Mouse (Mus musculus): Measurements from ENCODE around the gene Mrtfb. TPM values are rescaled to one million over a fixed set of nuclear protein-coding genes. Genes with fewer than 3 reads are reported as not detected.
A peak's percentile ranks its signal among the peaks of the same experiment; 100 is the strongest.

The Mrtfb gene
- polyA plus RNA-seq, 1 experiment from 2014 or later: 21.8 TPM

DNA sequence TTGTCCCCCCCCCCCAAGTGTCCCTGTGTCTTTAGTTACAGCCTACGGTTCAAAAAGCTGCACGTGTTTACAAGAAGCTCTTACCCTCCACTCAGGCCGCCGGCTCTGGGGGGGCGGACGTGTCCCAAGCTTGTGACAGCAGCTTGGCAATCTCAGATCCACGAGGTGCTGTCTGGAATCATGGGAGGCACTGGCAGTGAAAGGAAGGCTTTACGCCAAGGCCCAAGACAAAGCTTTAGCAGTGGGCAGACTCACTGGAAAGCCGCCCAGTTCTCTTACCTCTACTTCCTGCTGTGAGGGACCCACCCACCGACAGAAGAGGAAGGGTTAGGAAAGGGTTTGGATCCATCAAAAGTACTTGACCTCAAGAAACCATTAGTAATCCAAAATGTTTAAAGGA is 160.2 kb downstream of the Mrtfb start:
- ATAC-seq (peak; percentile 40), DNase-seq (ENCODE audit: low spot score) (peak; percentile 37)
- Histone ChIP-seq H3K9me3 (ENCODE audit: low read length) (no peaks in the 10 kb centered on the region), H3K4me2 (replicated peaks; ENCODE audit: low read depth, low read length) (no peak overlapping the region), H3K4me1 (ENCODE audit: insufficient read depth, low read depth, low read length) (no peaks in the 10 kb centered on the region), H3K4me3 (ENCODE audit: low read depth, low read length) (no peak overlapping the region), H3K9ac (replicated peaks; ENCODE audit: low read depth) (no peak overlapping the region), H3K27me3 (replicated peaks; ENCODE audit: insufficient read depth, low read length) (no peaks in the 10 kb centered on the region), H3K27ac (ENCODE audit: low read length) (no peak overlapping the region), H3K36me3 (ENCODE audit: insufficient read depth, low read length) (peaks cover 16% of the 10 kb centered on the region; the same call in 1 of the 2 replicates)
- TF ChIP-seq CTCF (IDR thresholded peaks at IDR 0.05) (no peak), EP300 (IDR thresholded peaks at IDR 0.05) (no peak)
- 26% methylated on average over 10 of the region's 10 CpGs for WGBS

DNA sequence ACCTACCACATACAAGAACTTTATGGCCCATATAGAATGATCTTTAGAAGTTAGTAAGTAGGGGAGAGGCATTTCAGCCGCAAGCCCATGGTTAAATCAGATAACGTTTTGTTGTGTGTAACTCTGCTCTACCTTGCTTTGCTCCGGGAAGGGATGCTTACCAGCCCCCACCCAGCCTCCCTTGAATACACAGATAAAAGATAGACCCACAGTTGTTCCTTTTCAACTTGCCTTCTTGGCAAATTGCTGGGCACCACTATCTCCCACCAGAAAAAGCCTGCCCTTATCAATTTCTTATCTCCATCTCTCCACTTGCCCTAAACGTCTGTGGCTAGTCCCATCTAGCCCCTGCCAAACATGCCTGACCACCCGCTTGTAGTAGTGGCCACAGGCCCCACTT is 161.6 kb downstream of the Mrtfb start:
- Histone ChIP-seq H3K9me3 (ENCODE audit: low read length) (no peaks in the 10 kb centered on the region), H3K9ac (replicated peaks; ENCODE audit: low read depth) (no peak overlapping the region), H3K36me3 (ENCODE audit: insufficient read depth, low read length) (peaks cover 3% of the 10 kb centered on the region; the same call in 1 of the 2 replicates), H3K4me1 (ENCODE audit: insufficient read depth, low read depth, low read length) (no peaks in the 10 kb centered on the region), H3K27me3 (replicated peaks; ENCODE audit: insufficient read depth, low read length) (no peaks in the 10 kb centered on the region), H3K27ac (ENCODE audit: low read length) (no peak overlapping the region), H3K4me2 (replicated peaks; ENCODE audit: low read depth, low read length) (no peak overlapping the region), H3K4me3 (ENCODE audit: low read depth, low read length) (no peak overlapping the region)
- no peak for ATAC-seq
- no peak for DNase-seq (ENCODE audit: low spot score)
- no peak for TF ChIP-seq EP300 (IDR thresholded peaks at IDR 0.05)
- TF ChIP-seq CTCF (IDR thresholded peaks at IDR 0.05): no peak
- 59% methylated on average over 5 of the region's 5 CpGs for WGBS

DNA sequence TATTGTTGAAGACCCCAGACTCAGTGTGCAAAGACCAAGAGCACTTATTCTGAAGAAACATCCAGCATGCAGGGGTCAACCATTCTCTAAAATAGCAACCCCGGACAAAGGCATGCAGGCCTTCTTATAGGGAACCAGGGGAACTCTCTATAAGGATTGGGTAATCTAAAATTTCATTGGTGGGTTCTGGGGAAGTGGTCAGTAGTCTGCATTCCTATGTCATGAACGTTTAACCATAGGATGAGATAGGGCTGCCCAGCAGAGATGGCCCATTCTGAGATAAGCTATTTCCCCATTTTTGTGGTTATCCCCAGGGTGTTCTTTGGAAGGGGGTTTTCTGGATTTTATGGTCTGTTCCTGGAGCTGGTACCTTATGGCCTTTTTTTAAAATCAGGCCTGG is 163.5 kb downstream of the Mrtfb start:
- no peak overlapping the region for H3K9ac ChIP-seq (replicated peaks; ENCODE audit: low read depth)
- 53% methylated on average over 2 of the region's 2 CpGs for WGBS
- H3K27me3 ChIP-seq (replicated peaks; ENCODE audit: insufficient read depth, low read length): no peaks in the 10 kb centered on the region
- H3K4me1 ChIP-seq (ENCODE audit: insufficient read depth, low read depth, low read length): no peaks in the 10 kb centered on the region
- ATAC-seq: no peak
- H3K9me3 ChIP-seq (ENCODE audit: low read length): no peaks in the 10 kb centered on the region
- no peak overlapping the region for H3K27ac ChIP-seq (ENCODE audit: low read length)
- H3K4me2 ChIP-seq (replicated peaks; ENCODE audit: low read depth, low read length): no peak overlapping the region
- H3K36me3 ChIP-seq (ENCODE audit: insufficient read depth, low read length): no peaks in the 10 kb centered on the region; the same call in 1 of the 2 replicates
- no peak overlapping the region for H3K4me3 ChIP-seq (ENCODE audit: low read depth, low read length)
- TF ChIP-seq EP300 (IDR thresholded peaks at IDR 0.05): no peak
- TF ChIP-seq CTCF (IDR thresholded peaks at IDR 0.05): no peak
- DNase-seq (ENCODE audit: low spot score): no peak

DNA sequence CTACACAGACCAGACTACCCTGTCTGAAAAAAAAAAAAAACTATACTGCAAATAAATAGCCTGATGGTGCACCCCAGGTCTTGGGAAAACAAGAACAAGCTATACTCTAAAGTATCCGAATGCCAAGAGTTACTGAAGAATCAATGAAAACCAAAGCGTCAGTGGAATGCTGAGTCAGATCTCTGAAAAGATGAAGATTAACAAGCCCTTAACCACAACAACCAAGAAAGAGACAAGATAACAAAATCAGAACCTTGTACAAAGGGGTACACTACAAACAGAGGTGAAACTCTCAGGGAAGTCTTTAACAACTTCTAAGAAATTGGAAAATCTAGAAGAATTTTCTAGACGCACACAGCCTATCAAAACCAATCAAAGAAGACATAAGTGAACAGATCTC is 166.2 kb downstream of the Mrtfb start:
- no peak for ATAC-seq

DNA sequence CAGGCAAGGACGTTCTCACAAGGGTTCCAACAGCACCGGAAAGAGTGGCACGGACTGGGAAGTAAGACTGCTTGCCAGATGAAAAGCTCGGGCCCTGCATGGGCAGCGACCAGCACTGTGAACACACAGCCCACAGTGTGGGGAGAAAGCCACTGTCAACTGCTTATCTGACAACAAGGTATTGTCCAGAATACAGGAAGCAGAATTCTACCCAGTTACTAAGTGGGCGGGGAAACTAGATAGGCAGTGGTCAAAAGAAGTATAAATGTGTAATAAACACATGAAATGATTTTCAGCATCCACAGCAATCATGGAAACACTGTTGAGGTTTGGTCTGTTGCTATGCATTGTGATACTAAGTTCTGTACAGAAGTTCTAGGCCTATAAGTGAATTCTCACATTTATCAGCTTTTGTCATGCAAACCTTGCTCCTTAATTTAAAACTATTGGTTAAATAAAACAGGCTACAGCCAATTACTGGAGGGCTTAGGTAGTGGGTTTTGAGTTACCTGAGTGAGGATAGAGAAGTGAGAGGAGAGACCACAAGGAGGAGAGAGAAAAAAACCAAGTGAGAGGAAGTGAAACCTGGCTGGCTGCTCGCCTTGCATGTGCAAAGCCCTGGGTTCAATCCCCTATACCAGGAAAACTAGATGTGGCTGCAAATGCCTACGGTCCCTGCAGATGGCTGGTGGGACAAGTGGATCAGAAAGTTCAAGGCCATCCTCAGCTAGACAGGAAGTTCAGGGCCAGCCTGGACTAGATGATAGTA is 167.5 kb downstream of the Mrtfb start:
- H3K36me3 ChIP-seq (ENCODE audit: insufficient read depth, low read length): no peaks in the 10 kb centered on the region
- H3K4me2 ChIP-seq (replicated peaks; ENCODE audit: low read depth, low read length): no peak overlapping the region
- H3K27me3 ChIP-seq (replicated peaks; ENCODE audit: insufficient read depth, low read length): no peaks in the 10 kb centered on the region
- H3K9me3 ChIP-seq (ENCODE audit: low read length): no peaks in the 10 kb centered on the region
- ATAC-seq (no peak), DNase-seq (ENCODE audit: low spot score) (no peak)
- no peak overlapping the region for H3K27ac ChIP-seq (ENCODE audit: low read length)
- TF ChIP-seq CTCF (IDR thresholded peaks at IDR 0.05) (no peak), EP300 (IDR thresholded peaks at IDR 0.05) (no peak)
- WGBS: 81% methylated on average over 8 of the region's 8 CpGs
- H3K4me3 ChIP-seq (ENCODE audit: low read depth, low read length): no peak overlapping the region
- H3K9ac ChIP-seq (replicated peaks; ENCODE audit: low read depth): no peak overlapping the region
- H3K4me1 ChIP-seq (ENCODE audit: insufficient read depth, low read depth, low read length): no peaks in the 10 kb centered on the region

More for the DNA sequence above, 166.2 kb downstream of the Mrtfb start:
- no peaks in the 10 kb centered on the region for H3K9me3 ChIP-seq (ENCODE audit: low read length)
- H3K9ac ChIP-seq (replicated peaks; ENCODE audit: low read depth): no peak overlapping the region
- TF ChIP-seq CTCF (IDR thresholded peaks at IDR 0.05): no peak
- TF ChIP-seq EP300 (IDR thresholded peaks at IDR 0.05): no peak
- no peak overlapping the region for H3K4me3 ChIP-seq (ENCODE audit: low read depth, low read length)
- H3K27me3 ChIP-seq (replicated peaks; ENCODE audit: insufficient read depth, low read length): no peaks in the 10 kb centered on the region
- H3K36me3 ChIP-seq (ENCODE audit: insufficient read depth, low read length): no peaks in the 10 kb centered on the region
- WGBS: 84% methylated on average over 3 of the region's 3 CpGs
- H3K4me2 ChIP-seq (replicated peaks; ENCODE audit: low read depth, low read length): no peak overlapping the region
- no peak overlapping the region for H3K27ac ChIP-seq (ENCODE audit: low read length)
- H3K4me1 ChIP-seq (ENCODE audit: insufficient read depth, low read depth, low read length): no peaks in the 10 kb centered on the region
- no peak for DNase-seq (ENCODE audit: low spot score)

DNA sequence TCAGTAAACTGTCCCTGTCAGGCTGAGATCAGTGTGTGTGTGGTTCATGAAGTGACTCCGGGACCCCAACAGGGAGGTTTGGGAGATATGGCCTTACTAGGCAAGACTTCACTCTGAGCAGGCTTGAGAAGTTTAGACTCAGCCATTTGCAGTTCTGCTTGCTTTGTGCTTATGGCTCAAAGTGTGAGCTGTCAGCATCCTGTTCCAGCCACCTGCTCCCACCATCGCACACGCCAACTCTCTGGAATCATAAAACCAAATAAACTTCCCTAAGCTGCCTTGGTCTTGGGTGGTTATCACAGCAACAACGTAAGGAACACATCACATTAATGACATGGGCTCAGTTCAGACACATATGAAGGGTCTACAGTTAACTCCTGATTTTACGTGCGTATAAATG is 169.5 kb downstream of the Mrtfb start:
- ATAC-seq (no peak), DNase-seq (ENCODE audit: low spot score) (no peak)
- WGBS: 68% methylated on average over 6 of the region's 6 CpGs
- H3K27me3 ChIP-seq (replicated peaks; ENCODE audit: insufficient read depth, low read length): no peaks in the 10 kb centered on the region
- no peaks in the 10 kb centered on the region for H3K36me3 ChIP-seq (ENCODE audit: insufficient read depth, low read length)
- TF ChIP-seq CTCF (IDR thresholded peaks at IDR 0.05) (no peak), EP300 (IDR thresholded peaks at IDR 0.05) (no peak)
- no peak overlapping the region for H3K4me3 ChIP-seq (ENCODE audit: low read depth, low read length)
- no peaks in the 10 kb centered on the region for H3K9me3 ChIP-seq (ENCODE audit: low read length)
- no peak overlapping the region for H3K4me2 ChIP-seq (replicated peaks; ENCODE audit: low read depth, low read length)
- H3K4me1 ChIP-seq (ENCODE audit: insufficient read depth, low read depth, low read length): no peaks in the 10 kb centered on the region
- no peak overlapping the region for H3K27ac ChIP-seq (ENCODE audit: low read length)
- no peak overlapping the region for H3K9ac ChIP-seq (replicated peaks; ENCODE audit: low read depth)

Data from lung, postnatal 0 days (tissue).